Mouse (Mus musculus) small intestine, adult 10 weeks (tissue): ENCODE results near the gene Lce1g. TPM values are rescaled to one million over a fixed set of nuclear protein-coding genes. Genes with fewer than 3 reads are reported as not detected.

Experiments
- polyA plus RNA-seq: library from polyadenylated mRNA; stranded (reverse); fragments of 350-450 nt; fragmentation: Illumina TruSeq; extraction: RNeasy Lipid Tissue Mini Kit (QIAGEN cat#74804); gene quantifications from one replicate; pipeline ENCODE4 v1.2.3, GENCODE M21; 2014; ENCODE audit warnings: low replicate concordance

Gene Lce1g
- polyA plus RNA-seq: not detected

DNA sequence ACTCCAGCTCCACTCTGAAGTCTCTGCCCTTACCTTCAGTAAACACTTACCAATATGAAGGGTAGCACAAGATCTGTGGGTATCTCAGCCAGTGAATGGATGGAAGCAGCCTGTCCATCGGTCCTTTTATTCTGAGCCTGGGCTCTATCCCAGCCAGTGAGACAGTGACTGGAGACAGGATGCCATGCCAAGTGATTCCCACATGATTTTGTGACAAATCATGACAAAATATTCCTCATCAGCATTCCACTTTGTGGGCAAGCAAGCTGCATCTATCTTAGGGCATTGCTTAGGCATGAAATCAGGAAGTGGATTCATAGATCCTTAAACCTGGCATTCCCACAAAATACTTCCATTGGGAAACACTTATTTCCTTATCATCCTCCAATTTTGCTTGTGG is at the start of gene Lce1g:
Lce1g (minus strand) TSS at position 101 of the 400 bp plus-strand sequence.

DNA sequence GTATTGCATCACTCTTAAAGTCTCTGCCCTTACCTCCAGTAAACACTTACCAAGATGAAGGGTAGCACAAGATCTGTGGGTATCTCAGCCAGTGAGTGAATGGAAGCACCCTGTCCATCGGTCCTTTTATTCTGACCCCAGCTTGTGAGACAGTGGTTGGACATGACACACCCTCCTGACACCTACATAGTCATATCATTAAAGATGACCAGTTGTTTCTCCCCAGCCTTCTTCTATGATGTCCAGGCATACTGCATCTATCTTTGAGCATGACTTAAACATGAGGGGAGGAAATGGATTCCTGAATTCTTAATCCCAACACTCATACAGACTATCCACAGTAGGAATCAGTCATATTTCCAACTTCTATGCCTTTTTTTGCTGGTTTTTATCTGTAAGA is 38.3 kb upstream of the Lce1g start, which contains the start of gene Lce1j:
Lce1j (minus strand) TSS at position 101 of the 400 bp plus-strand sequence.

DNA sequence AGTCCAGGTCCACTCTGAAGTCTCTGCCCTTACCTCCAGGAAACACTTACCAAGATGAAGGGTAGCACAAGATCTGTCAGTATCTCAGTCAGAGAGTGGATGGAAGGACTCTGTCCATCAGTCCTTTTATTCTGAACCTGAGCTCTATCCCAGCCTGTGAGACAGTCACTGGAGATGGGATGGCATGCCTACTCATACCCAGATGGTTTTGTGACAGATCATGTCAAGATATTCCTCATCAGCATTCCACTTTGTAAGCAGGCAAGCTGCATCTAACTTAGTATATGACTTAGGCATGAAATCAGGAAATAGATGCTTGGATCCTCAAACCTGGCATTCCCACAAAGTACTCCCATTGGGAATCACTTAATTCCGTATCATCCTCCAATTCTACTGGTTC is 26.7 kb upstream of the Lce1g start, which contains the start of gene Lce1i:
Lce1i (minus strand) TSS at position 101 of the 400 bp plus-strand sequence.

DNA sequence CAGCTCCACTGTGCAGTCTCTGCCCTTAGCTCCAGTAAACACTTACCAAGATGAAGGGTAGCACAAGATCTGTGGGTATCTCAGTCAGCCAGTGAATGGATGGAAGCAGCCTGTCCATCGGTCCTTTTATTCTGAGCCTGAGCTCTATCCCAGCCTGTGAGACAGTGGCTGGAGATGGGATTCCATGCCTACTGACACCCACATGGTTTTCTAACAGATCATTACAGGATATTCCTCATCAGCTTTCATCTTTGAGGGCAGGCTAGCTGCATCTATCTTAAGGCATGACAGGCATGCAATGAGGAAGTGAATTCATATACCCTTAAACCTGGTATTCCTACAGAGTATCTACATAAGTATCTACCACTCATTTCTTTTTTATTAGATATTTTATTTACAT is 12.8 kb upstream of the Lce1g start, which contains the start of gene Lce1h:
Lce1h (minus strand) TSS at position 101 of the 400 bp plus-strand sequence.

DNA sequence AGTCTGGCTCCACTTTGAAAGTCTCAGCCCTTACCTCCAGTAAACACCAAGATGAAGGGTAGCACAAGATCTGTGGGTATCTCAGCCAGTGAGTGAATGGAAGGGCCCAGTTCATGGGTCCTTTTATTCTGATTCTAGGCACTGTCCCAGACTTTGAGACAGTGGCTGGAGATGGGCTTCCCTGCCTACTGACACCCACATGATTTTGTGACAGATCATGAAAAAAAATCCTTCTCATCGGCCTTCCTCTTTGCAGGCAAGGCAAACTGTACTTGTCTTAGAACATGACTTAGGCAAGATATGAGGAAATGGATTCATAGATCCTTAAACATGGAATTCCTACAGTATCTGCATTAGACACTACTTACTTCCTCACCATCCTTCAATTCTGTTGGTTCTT is 13.1 kb downstream of the Lce1g start, which contains the start of gene Gm38119:
Gm38119 (minus strand) TSS at position 101 of the 400 bp plus-strand sequence.

DNA sequence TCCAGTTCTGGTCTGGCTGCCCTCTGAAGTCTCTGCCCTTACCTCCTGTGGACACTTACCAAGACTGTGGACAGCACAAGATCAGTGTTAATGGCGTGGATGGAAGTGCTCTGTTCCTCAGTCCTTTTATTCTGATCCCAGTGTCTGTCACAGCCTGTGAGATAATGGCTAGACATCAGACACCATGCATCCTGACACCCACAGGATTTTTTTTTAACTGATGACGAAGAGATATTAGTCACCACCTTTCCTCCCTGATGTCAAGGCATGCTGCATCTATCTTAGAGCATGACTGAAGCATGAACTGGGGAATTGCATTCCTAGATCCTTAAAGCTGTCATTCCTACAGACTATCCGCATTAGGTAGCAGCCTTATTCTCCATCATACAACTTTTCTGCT is 31.9 kb downstream of the Lce1g start, which contains the start of gene Lce1f:
Lce1f (minus strand) TSS at position 101 of the 400 bp plus-strand sequence.

DNA sequence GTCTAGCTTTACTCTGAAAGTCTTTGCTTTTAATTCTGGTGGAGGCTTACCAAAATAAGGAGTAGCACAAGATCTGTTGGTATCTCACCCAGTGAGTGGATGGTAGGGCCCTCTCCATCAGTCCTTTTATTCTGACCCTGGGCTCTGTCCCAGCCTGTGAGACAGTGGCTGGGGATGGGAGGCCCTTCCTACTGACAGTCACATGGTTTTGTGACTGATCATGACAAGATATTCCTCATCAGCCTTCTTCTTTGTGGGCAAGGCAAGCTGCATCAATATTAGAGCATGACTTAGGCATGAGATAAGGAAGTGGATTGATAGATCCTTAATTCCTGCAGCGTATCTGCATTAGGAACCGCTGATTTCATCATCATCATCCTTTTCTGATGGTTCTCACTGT is 43.2 kb downstream of the Lce1g start, which contains the start of gene Lce1e:
Lce1e (minus strand) TSS at position 101 of the 400 bp plus-strand sequence.

Other genes with a start within 250 kb of the Lce1g start
- not detected for gene 2310046K23Rik, start 217.8 kb downstream of the Lce1g start, polyA plus RNA-seq
- not detected for gene Ivl, start 178.6 kb downstream of the Lce1g start, polyA plus RNA-seq
- 0.93 TPM for gene Smcp, start 163.3 kb downstream of the Lce1g start, polyA plus RNA-seq
- gene 2210017I01Rik, start 144.8 kb downstream of the Lce1g start, polyA plus RNA-seq: not detected
- not detected for gene Lce6a, start 130.7 kb downstream of the Lce1g start, polyA plus RNA-seq
- gene Lce1a1, start 104.0 kb downstream of the Lce1g start, polyA plus RNA-seq: not detected
- not detected for gene Lce1b, start 95.4 kb downstream of the Lce1g start, polyA plus RNA-seq
- not detected for gene Lce1a2, start 82.0 kb downstream of the Lce1g start, polyA plus RNA-seq
- not detected for gene Lce1c, start 73.1 kb downstream of the Lce1g start, polyA plus RNA-seq
- gene Lce1d, start 65.1 kb downstream of the Lce1g start, polyA plus RNA-seq: not detected
- gene Lce1e, start 43.3 kb downstream of the Lce1g start, polyA plus RNA-seq: not detected
- gene Lce1f, start 32.0 kb downstream of the Lce1g start, polyA plus RNA-seq: not detected
- not detected for gene Gm38119, start 13.2 kb downstream of the Lce1g start, polyA plus RNA-seq
- gene Lce1h, start 12.7 kb upstream of the Lce1g start, polyA plus RNA-seq: not detected
- not detected for gene Lce1i, start 26.6 kb upstream of the Lce1g start, polyA plus RNA-seq
- not detected for gene Lce1j, start 38.2 kb upstream of the Lce1g start, polyA plus RNA-seq
- gene Lce1k, start 55.6 kb upstream of the Lce1g start, polyA plus RNA-seq: not detected
- not detected for gene Kprp, start 74.9 kb upstream of the Lce1g start, polyA plus RNA-seq
- gene Lce1l, start 98.9 kb upstream of the Lce1g start, polyA plus RNA-seq: not detected
- not detected for gene 2310050C09Rik, start 117.9 kb upstream of the Lce1g start, polyA plus RNA-seq
- not detected for gene Lce3a, start 173.9 kb upstream of the Lce1g start, polyA plus RNA-seq
- gene Lce3b, start 180.6 kb upstream of the Lce1g start, polyA plus RNA-seq: not detected
- not detected for gene Lce3c, start 192.1 kb upstream of the Lce1g start, polyA plus RNA-seq
- gene Lce3d, start 205.1 kb upstream of the Lce1g start, polyA plus RNA-seq: not detected
- not detected for gene Lce3e, start 214.7 kb upstream of the Lce1g start, polyA plus RNA-seq
- not detected for gene Lce3f, start 239.9 kb upstream of the Lce1g start, polyA plus RNA-seq